Mouse (Mus musculus) skeletal muscle tissue, adult 2 months (tissue): Measurements from ENCODE around the gene Fam241a.

ENCODE experiments used
- DNase-seq: peaks from one replicate; pipeline ENCODE4 v3.0.0-alpha.2; 2012; ENCODE audit warnings: low read depth, low spot score

Gene Fam241a

DNA sequence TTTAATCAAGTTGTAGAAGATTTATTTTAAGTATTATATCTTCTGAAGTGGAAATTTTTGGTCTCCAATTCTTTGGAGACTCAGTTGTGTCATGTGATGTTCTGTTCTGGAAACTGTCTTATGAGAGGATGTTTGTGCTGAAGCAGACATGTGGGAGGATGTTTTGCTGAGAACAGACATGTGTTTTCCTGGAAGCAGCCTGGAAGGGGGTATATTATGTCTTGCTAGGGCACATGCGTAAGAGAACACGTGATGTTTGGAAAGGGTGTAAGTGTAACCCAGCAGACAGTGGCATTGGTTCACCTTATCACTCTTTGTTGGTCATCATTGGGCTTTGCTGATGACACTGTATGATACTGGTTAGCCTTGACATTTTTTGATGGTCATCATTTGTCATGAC, 20.6 kb downstream of the Fam241a start:
- no peak for DNase-seq

DNA sequence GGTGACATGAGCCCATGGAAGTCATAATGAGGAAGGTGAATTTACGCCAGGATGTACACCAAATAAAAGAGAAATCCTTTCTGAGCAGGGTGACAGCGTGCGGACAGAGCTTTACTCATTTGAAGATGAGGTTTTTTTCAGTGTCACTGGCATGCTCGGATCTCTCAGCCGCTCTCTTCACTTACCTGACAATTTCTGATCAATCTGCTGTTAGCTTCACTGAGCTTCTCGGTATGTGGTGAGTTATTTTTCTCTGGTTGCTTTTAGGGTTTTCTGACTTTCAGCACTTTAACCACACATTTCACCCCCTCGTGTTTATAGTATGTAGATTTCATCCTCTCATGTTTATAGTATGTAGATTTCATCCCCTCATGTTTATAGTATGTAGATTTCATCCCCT, 21.1 kb downstream of the Fam241a start:
- no peak for DNase-seq

DNA sequence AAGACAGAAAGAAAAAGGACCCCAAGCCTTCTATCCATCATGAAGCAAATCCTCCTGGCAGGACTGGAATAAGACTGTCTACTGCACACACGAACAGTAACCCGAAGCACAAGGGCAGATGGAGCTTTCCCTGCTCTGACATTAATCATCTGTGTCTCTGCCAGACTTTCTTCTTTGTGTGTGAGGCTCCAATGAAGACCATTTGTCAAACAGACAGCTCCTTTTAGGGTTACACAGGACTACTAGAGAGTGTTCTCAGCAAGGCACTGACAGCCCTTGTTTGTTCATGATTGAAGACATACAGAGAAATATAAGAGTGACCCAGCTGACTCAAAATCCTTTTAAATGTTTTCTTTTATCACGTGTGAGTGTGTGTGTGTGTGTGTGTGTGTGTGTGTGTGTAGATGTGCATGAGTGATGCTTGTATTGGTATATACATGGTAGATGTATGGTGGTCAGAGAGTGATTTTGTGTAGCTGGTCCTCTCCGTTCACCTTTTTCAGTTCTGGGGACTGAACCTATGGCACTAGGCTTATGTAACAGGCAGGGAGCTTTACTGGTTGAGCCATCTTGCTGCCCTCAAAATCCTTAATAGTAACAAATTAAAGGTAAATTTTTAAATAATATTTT, 21.8 kb downstream of the Fam241a start:
- no peak for DNase-seq

DNA sequence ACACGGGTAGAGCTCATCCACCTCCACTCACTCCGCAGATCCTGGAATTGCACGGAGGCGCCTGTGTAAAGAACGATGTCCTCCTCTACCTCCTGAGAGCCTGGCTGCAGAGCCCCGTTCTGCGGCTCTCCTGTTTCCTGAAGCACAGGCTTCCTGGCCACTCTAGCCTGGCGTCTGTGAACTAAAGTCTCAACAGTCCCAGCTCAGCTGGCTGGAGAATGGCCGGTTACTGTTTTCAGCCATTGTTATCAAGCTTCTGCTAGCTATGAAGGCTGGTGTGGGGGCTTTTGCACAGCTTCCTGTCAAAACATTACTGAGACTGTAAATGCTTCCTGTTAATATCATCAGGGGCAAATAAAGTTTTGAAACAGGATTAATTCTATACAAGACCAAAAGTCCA, 24.5 kb downstream of the Fam241a start:
- no peak for DNase-seq

DNA sequence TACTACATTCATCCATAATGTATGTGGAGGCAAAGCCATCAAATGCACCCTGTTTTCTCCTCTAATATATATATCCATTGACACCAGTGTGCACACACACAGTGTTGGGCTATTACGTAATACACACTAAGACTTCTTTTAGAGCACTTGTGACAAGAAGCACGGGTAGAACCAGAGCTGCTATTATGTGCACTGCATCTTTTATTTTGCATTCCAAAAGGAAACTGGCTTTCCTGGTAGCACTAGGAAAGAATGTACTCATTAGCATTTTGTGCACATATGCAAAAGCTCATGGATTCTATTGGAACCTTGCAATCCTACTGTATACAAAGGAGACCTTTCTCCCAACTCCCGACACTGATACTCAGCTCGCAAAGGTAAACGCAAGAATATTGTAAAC, 27.2 kb downstream of the Fam241a start:
- DNase-seq: no peak

DNA sequence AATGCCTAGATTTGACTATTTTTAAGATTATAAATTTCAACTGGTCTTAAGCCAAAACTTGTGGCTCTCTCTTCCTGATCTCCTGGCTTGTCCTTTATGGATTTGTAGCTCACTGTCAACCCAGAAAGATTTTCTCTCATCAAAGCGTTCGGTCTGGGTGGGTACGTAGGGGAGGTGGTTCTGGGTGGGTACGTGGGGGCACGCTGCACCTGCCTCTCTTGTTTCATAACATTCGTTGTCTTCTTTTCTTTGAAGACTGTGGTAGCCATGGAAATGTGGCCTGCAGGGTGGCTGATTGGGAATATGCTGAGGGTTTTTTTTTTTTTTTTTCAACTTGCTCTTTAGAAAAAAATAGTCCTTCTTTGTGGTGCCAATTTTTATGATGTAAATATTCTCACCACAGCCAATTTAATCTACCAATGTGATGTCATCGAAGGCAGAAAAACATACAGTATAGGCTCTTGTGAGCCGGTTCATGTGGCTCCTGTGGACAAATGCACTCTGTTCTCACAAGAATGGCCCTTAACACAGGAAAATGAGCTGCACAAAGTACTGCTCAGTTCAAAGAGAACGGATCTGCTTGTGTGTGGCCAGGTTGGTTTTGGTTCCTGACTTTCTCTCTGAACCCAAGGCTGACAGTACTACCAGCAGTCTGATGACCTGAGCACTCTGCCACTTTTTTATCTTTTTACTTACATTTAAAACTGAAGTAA, 27.9 kb downstream of the Fam241a start:
- no peak for DNase-seq

DNA sequence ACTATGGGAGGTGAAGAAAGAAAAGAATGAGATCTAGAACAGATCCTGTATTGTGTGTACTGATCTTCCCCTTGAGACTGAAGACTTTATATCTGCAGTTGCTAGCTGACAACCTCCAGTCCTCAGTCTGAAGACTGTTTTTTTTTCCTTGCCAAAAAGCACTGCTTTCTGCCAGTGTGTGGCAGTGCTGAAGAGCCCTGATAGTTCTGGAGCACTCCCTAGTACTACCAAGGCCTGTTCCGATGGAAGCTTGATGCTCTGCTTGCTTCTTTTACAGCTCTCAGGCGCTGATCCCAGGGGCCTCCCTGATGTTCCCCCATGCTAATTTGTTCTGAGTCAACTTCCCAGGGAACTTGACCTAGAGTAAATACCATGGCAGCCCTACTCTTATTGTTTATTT, 31.9 kb downstream of the Fam241a start:
- DNase-seq: no peak

DNA sequence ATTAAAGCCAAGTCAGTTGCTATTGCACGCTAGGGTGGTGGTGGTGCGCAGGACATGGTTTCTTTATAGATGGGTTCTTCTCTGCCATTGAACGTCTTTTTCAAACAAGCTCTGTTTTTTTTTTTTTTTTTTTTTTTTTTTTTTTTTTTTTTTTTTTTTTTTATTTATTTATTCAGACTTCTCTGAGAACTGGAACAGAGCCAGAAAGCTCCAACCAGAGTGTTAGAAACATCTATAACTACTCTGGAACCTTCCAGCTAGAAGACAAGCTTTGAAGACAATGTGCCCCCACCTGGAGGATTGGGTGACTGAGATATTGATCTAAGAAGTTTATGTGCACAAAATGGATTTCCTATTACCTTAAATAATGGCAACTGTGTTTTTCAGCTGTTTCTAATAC, 32.6 kb downstream of the Fam241a start:
- no peak for DNase-seq

DNA sequence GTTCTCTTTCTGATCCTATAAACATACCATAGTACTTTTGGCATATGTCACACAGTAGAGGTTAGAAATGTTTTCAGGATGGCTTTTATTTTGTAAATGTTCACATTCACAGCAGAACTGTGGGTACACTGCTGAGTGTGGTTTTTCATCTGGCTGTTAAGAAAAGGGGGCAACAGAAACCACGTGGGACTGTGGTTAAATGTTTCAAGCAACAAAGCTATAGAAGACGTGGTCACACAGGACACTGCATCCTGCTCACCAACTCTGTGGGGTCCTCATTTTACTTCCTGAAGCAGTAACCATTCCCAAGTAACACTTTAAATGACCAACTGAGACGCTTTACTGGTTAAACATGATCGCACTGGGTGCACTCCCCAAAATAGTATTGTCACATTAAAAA, 33.6 kb downstream of the Fam241a start:
- no peak for DNase-seq

DNA sequence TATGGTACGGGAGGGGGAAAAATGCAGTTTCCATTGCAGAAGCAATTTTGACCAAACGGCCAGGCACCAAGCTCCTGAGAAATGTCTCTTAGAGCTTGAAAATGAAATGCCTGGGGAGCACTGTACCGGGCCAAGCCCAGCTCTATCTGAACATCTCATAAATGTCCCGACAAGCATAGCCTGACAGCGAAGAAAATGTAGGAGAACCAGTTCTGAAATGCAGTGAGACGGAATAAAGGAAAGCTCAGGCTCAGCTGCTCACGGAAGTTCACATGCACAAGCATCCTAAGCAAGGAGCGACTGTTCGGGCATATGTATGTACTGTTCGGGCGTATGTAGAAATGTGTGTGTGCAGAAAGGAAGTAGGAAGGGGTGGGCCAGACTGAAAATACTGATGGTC, 34.8 kb downstream of the Fam241a start:
- DNase-seq: no peak

DNA sequence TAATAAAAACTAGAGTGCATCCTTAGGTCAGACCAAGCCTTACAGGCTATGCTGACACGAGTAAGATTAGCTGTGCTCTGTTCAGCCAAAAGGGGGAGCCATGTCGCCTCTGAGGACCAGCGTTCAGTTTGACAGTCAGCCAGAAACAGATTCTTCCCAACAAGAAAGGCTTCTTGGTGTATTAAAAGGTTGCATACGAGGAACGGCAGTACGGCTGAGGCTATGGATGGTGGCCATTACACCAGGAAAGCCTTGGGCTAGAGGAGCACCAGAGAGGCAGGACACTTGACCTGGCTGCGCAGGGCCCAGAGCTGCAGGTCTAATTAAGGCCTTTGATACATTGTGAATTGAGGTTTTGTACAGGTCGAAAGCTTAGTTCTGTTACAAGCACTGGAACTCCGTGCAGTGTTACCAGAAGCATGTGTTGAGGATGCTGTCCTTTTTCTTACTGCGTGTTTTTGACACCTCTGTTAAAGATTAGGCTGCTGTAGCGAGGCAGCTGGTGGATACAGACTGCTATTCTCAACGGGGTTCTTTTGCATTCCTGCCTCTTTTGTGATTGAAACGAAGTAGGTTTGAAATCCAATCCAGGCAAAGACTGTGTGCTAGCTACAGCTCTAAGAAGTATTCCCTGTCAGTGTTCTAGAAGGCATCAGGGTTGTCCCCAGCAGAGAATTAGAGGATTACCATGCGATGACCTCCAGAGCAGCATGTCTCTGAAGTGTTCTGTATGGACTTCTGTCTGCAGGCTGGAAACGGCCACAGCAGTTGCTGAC, 42.5 kb downstream of the Fam241a start:
- peak; percentile 40 for DNase-seq

DNA sequence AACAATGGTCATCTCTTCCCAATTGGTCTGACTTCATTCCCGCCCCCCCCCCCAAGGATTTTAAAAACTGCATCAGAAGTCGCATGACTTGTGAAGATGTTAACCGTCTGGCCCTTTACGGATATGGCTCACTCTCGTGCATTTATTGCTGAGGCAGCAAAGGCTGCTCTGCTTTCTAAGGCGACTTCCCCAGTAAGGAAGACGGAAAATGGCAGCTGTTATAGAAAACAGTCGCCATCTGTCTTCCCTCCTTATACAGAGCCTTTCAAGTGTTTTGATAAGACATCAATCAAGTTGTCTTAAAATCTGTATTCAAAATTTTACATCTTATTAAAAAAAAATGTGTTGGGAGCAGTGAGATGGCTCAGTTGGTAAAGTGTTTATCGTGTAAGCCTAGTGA, 43.4 kb downstream of the Fam241a start:
- no peak for DNase-seq

DNA sequence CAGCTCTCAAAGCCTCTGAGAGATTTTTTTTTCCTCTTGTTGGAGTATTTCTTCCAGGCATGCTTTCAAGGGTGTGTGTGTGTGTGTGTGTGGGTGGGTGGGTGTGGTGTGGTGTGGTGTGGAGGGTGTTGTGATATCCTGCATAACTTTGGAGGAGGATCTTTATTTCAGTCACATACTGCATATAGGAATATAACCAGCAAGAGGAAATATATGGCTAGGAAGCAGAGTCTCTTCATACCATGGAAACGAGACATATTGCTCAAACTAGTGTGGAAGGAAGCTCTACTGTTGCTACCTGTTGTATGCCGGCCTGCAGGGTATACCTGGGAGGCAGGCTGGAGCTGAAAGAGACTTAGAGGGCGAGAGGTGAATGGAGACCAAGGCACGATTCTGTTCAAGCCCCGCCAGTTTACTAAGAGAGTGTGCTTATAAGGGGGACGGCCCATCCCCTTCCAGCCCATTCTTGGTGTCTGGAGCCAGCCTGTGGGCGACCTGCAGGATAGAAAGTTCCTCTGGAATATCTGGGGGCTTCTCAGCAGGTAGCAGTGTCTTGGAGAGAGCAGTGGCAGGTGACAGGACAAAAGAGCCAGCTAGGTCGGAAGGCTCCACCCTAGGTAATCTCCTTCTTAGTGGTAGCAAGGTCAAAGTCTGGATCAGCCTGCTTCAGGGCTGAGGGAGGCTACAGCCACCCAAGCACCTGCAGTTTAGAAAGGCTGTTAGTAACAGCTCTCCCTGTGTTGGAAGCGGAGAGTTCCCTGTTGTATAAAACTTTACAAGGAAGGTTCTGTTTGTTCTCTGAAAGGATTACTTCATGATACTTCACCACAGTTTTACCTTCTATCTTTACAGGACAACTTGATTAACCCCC, 45.1 kb downstream of the Fam241a start:
- DNase-seq: no peak

DNA sequence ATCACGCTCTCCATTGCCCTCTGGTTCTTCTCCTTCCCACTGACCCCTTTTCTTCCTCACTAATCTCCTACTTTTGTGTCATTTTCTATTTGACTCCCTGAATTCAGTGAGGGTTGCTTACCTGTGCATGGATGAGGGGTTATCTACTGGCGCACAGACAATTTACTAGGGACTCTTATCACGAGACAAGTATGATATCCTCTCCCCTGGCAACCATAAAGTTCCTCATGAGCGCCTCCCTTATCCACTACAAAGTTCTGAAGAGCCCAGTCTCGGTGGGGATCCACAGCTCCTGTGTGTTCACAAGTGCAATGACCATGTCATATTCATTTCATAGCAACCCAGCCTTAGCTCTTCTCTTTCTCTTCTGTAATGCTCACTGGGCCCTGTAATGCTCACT, 46.2 kb downstream of the Fam241a start:
- no peak for DNase-seq

DNA sequence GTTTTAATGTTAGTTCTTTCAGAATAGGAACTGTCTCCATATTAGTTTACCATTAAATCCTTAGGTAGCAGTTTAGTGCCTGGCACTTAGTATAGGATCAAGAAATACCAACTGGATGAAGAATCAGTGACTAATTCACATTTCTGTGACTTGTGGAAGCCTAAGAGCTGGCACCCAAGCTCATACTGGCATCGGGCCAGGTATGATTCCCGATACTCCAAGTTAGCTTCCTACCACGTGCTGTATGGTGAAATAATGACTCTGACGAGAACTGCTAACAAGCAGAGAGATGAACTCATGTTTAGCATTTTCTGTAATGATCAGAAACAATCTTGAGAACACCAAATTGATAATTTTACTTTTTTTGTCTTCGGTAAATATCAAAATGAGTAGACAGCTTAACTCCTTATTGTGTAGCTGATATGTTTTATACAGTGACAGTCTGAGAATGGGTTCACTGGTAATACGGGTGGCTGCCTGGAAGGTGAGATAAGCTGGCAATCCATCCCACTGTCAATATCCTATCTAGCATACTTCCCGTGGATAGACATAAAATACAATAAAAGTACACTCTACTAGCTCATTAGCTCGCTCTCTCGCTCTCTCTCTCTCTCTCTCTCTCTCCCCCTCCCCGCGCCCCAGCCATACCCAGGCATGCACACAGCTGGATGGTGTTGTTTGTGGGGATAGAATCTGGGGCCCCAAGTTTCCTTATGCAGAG, 47.9 kb downstream of the Fam241a start:
- no peak for DNase-seq

DNA sequence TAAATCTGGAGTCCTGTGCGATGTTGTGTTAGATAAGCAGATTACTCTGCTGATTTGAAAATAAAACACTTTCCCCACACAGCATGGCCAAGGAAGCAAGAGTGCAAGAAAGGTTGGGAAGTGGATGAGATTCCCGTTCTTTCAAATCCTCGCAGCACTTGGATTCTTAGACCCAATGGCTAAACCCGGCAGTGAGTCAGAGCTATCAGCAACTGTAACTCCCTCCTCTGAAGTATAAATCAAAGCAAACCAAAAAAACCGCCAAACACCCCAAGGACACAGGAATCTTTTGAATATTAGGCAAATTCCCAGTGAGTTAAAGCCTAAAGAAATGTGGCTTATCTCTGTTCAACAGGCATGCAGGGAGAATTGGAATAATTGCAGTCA, 52.2 kb downstream of the Fam241a start:
- DNase-seq: no peak

DNA sequence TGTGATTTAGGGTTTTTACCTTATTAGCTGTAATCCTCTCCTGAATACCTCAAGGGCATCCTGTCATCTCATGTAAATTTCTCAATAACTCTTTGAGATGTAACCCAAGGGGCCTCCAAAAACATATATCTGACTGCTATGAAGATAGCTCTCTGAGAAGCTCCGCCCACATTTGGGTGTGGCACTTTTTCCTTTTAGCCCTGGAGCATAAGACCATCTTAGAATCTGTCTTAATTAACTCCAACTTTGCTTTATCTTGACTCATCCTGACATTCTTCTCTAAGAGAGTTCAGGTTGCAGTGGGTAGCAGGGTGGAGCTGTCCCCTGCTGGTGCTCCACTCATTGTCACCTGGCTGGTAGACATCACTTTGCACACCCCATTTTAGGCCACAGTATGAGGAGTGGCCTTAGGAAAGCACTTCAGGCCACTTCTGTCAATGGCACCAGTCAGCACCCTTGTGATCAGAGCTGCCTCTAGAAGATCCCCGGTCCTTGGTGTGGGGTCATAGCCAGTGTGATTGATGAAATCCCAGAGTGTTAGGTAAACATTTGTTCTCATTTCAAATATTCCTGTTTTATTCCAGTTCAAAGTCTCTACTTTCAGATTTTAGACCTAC, 52.7 kb downstream of the Fam241a start:
- no peak for DNase-seq

DNA sequence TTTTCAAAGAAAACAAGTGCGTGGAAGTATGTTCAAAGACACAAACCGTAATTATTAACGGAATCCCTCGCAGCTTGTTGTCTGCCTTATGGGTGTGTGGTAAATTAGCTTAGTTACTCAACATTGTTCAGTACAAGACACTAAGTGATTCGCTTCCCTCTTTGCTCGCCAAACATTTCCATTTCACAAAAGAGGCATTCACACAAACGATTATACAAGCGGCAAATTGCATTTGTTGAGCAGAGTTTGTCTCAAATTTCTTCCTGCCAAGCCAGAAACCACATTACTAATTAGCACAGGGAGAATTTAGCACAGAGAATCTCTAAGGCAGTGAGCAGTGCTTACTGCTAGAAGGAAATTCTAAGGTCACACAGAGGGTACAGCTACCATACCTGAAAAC, 54.2 kb downstream of the Fam241a start:
- no peak for DNase-seq

DNA sequence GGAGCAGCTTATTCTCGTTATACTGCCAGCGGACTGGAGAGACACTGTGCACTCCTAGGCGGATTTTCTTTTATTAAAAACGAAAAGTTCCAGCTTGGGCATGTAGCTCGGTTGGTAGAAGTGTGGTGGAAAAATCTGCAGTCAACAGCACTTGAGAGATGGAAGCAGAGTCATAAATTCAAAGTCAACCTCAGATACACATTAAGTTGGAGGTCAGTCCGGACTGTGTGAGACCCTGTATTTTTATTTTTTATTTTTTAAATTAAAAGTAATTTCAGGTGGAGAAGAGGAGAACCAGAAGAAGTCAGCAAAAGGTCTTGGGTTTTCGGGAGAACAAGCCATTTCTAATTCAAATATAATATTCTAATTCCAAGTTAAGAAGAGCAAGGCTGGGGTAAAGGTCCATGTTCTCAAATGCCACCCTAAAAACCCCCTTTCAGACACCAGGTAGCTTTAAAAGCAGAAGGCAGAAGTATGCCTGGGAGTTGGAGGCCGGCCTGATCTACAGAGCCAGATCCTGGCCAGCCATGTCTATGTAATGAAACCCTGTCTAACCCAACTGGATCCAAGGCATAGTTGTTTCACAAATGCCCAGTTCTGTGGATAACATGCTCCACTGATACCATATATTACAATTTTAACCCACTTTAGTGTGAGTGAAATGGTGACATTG, 58.0 kb downstream of the Fam241a start:
- no peak for DNase-seq

DNA sequence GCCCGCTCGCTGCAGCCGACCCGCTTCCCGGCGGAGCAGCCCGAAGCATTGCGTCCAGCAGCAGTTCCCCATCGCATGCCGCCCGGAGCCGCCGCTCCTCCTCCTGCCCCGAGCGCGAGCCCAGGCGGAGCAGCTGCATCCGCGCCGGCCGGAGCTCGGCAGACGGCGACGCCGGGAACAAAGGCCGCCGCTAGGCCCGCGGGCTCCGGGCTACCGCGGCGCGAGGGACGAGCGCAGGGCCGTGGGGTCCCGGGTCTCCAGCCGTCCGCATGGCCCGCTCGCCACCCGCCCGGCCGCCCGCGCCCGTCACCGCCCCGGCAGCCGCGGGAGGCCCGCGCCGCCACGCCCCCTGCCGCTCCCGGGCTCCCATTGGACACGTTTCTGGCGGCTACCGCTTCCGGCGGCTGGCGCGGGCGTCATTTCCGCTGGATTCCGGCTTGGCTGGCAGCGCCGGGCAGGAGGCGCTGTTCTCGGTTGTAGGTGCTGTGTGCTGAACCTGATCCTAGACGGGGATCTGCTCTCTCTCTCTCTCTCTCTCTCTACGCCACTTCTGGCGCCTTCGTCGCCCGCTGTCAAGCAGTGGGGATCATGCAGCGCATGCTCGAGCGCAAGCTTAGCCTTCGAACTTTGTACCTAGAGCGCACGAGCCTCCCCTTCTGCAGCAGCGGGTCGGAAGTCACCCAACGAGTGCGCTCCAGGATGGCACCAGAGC, 58.8 kb downstream of the Fam241a start, which contains the start of gene Ap1ar:
Ap1ar (minus strand) TSS at position 370 of the 712 bp plus-strand sequence.
- peak; percentile 93 for DNase-seq
